Mouse (Mus musculus): Measurements from ENCODE around the gene Mrps11. TPM values are rescaled to one million over a fixed set of nuclear protein-coding genes. Genes with fewer than 3 reads are reported as not detected.
A peak's percentile ranks its signal among the peaks of the same experiment; 100 is the strongest.

Mrps11 gene
- polyA plus RNA-seq (2015; fragmentation: Nextera tagmentation; extraction: Ambion mirVana): 64.0 and 65.6 TPM in 2 replicates

GRCm38 (mm10) chr7:78782639-78783581 lies at the start of gene Mrps11, which contains the start of gene Mrpl46:
TSS of gene Mrps11 (plus strand) at chr7:78783119.
TSS of gene Mrpl46 (minus strand) at chr7:78783531.
- Histone ChIP-seq H3K4me2 (ENCODE audit: low read depth, low read length) (peak within 1 kb of the TSS; percentile 80), H3K27me3 (ENCODE audit: control insufficient read depth, insufficient read depth, low read length) (no peaks in the 10 kb centered on the region), H3K36me3 (ENCODE audit: control insufficient read depth, insufficient read depth, low read length) (no peaks in the 10 kb centered on the region; the same call in 1 of the 2 replicates), H3K4me3 (replicated peaks; ENCODE audit: low read length) (peak within 1 kb of the TSS; percentile 92), H3K9ac (ENCODE audit: low read length) (peak within 1 kb of the TSS; percentile 92), H3K4me1 (ENCODE audit: control insufficient read depth, insufficient read depth, low read length) (peaks cover 8% of the 10 kb centered on the region), H3K27ac (ENCODE audit: low read length) (peak within 1 kb of the TSS; percentile 29; the same call in 1 of the 2 replicates), H3K9me3 (replicated peaks; ENCODE audit: control insufficient read depth, low read length) (no peaks in the 10 kb centered on the region)
- ATAC-seq (ENCODE audit: insufficient read depth, low FRiP score): peak; percentile 97
- under 1% methylated on average over 44 of the region's 44 CpGs for WGBS

GRCm38 (mm10) chr7:78737196-78737595 lies 45.7 kb upstream of the Mrps11 start:
- Histone ChIP-seq H3K9me3 (replicated peaks; ENCODE audit: control insufficient read depth, low read length) (no peaks in the 10 kb centered on the region), H3K27ac (ENCODE audit: low read length) (no peak overlapping the region), H3K36me3 (ENCODE audit: control insufficient read depth, insufficient read depth, low read length) (no peaks in the 10 kb centered on the region), H3K4me1 (ENCODE audit: control insufficient read depth, insufficient read depth, low read length) (no peaks in the 10 kb centered on the region), H3K9ac (ENCODE audit: low read length) (no peak overlapping the region), H3K4me2 (ENCODE audit: low read depth, low read length) (no peak overlapping the region), H3K4me3 (replicated peaks; ENCODE audit: low read length) (no peak overlapping the region), H3K27me3 (ENCODE audit: control insufficient read depth, insufficient read depth, low read length) (no peaks in the 10 kb centered on the region)
- WGBS: 93% methylated on average over 6 of the region's 6 CpGs
- no peak for ATAC-seq (ENCODE audit: insufficient read depth, low FRiP score)

GRCm38 (mm10) chr7:78737614-78738210 lies 45.2 kb upstream of the Mrps11 start, which contains the start of gene Ntrk3:
TSS of gene Ntrk3 (minus strand) at chr7:78738012.
- Histone ChIP-seq H3K4me3 (replicated peaks; ENCODE audit: low read length) (no peak within 1 kb of the TSS), H3K27me3 (ENCODE audit: control insufficient read depth, insufficient read depth, low read length) (no peaks in the 10 kb centered on the region), H3K9ac (ENCODE audit: low read length) (no peak within 1 kb of the TSS), H3K27ac (ENCODE audit: low read length) (no peak within 1 kb of the TSS), H3K9me3 (replicated peaks; ENCODE audit: control insufficient read depth, low read length) (no peaks in the 10 kb centered on the region), H3K4me1 (ENCODE audit: control insufficient read depth, insufficient read depth, low read length) (no peaks in the 10 kb centered on the region), H3K36me3 (ENCODE audit: control insufficient read depth, insufficient read depth, low read length) (no peaks in the 10 kb centered on the region), H3K4me2 (ENCODE audit: low read depth, low read length) (no peak within 1 kb of the TSS)
- 74% methylated on average over 5 of the region's 5 CpGs for WGBS
- no peak for ATAC-seq (ENCODE audit: insufficient read depth, low FRiP score)

DNA sequence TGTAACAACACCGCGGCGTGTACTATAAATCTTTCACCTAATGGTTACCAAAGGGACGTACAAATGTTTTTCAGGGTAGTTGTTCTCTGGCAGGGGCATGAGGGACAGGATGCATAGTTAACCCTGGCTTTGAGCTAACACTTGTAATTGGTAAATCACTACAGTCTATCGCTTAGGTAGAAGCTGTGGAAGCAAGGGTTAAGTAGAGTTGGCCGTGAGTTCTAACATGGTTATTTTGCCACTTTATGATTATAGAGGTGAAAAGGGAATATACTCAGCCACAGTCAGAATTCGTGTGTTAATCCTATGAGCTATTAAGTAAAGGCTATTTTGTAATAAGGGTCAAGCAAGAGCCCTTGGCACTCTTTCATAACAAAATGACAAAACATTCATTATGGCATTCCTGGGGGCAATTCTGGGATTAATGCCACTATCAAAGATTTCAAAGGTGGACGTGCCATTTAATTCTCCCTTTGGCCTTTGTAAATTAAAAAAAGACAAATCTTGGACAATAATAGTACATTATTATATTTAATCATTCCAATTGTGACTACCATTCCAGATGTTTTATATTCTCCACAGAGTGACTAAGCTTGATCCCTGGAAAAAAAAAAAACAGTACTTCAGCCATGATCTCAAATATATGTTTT lies 43.4 kb upstream of the Mrps11 start:
- no peak for ATAC-seq (ENCODE audit: insufficient read depth, low FRiP score)
- WGBS: 69% methylated on average over 8 of the region's 8 CpGs
- Histone ChIP-seq H3K4me2 (ENCODE audit: low read depth, low read length) (no peak overlapping the region), H3K9ac (ENCODE audit: low read length) (no peak overlapping the region), H3K36me3 (ENCODE audit: control insufficient read depth, insufficient read depth, low read length) (no peaks in the 10 kb centered on the region), H3K27me3 (ENCODE audit: control insufficient read depth, insufficient read depth, low read length) (no peaks in the 10 kb centered on the region), H3K4me1 (ENCODE audit: control insufficient read depth, insufficient read depth, low read length) (no peaks in the 10 kb centered on the region), H3K9me3 (replicated peaks; ENCODE audit: control insufficient read depth, low read length) (no peaks in the 10 kb centered on the region), H3K27ac (ENCODE audit: low read length) (no peak overlapping the region), H3K4me3 (replicated peaks; ENCODE audit: low read length) (no peak overlapping the region)

DNA sequence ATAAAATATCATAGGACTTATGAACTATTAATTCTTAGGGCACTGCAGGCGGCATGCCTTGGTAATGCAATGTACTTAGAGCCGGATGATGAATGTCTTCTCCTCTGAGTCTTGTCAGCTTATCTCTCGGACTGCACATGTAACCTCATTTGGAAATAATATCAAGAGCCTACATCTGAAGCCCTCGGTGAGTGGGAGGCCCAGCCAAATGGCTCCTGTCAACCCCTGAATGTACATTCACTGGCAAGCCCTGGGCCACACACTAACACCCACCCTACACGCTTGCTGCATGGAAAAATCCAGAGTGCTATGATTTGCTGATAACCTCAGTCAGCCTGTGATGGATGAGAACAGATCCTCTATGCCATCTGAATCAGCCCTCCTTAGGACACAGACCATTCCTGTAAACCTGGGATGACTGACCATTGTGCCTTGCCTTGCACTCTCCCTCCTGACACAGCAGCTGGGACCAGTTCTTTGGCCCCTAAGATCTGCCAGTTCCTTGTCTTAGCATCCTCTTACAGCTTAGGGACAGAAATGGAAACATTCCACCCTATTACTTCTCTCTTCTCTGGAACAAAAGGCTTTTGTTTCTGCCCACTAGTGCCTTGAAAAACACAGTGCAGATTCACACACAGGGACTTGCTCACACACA lies 39.1 kb upstream of the Mrps11 start:
- WGBS: 42% methylated on average over 5 of the region's 5 CpGs
- no peak overlapping the region for H3K4me3 ChIP-seq (replicated peaks; ENCODE audit: low read length)

DNA sequence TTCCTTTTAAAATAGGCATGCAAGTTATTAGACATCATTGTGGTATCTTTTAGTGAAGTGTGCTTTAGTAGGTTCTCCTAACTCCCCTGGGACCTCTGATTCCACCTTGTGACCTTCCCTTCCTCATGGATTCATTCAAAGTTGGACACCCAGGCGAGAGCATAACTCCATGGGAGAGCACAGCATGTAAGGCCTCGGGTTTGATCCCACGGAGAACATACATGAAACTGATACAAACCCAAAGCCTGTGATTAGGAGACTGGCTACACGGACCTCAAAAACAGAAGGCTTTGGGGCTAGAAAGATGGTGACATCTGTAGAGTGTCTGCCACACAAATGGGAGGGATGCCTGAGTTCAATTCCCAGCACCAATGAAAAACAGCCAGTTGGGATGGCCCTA lies 30.0 kb upstream of the Mrps11 start:
- H3K9me3 ChIP-seq (replicated peaks; ENCODE audit: control insufficient read depth, low read length): no peaks in the 10 kb centered on the region
- H3K27me3 ChIP-seq (ENCODE audit: control insufficient read depth, insufficient read depth, low read length): no peaks in the 10 kb centered on the region
- no peaks in the 10 kb centered on the region for H3K36me3 ChIP-seq (ENCODE audit: control insufficient read depth, insufficient read depth, low read length)
- no peak for ATAC-seq (ENCODE audit: insufficient read depth, low FRiP score)
- 87% methylated on average over 4 of the region's 4 CpGs for WGBS
- H3K4me3 ChIP-seq (replicated peaks; ENCODE audit: low read length): no peak overlapping the region
- no peaks in the 10 kb centered on the region for H3K4me1 ChIP-seq (ENCODE audit: control insufficient read depth, insufficient read depth, low read length)
- H3K9ac ChIP-seq (ENCODE audit: low read length): no peak overlapping the region
- H3K27ac ChIP-seq (ENCODE audit: low read length): no peak overlapping the region
- no peak overlapping the region for H3K4me2 ChIP-seq (ENCODE audit: low read depth, low read length)

More for the DNA sequence above, 39.1 kb upstream of the Mrps11 start:
- no peaks in the 10 kb centered on the region for H3K27me3 ChIP-seq (ENCODE audit: control insufficient read depth, insufficient read depth, low read length)
- H3K9ac ChIP-seq (ENCODE audit: low read length): no peak overlapping the region
- H3K36me3 ChIP-seq (ENCODE audit: control insufficient read depth, insufficient read depth, low read length): no peaks in the 10 kb centered on the region
- no peak for ATAC-seq (ENCODE audit: insufficient read depth, low FRiP score)
- no peak overlapping the region for H3K4me2 ChIP-seq (ENCODE audit: low read depth, low read length)
- H3K4me1 ChIP-seq (ENCODE audit: control insufficient read depth, insufficient read depth, low read length): no peaks in the 10 kb centered on the region
- H3K9me3 ChIP-seq (replicated peaks; ENCODE audit: control insufficient read depth, low read length): no peaks in the 10 kb centered on the region
- no peak overlapping the region for H3K27ac ChIP-seq (ENCODE audit: low read length)

GRCm38 (mm10) chr7:78753752-78754457 lies 29.0 kb upstream of the Mrps11 start:
- Histone ChIP-seq H3K9me3 (replicated peaks; ENCODE audit: control insufficient read depth, low read length) (no peaks in the 10 kb centered on the region), H3K36me3 (ENCODE audit: control insufficient read depth, insufficient read depth, low read length) (no peaks in the 10 kb centered on the region), H3K4me3 (replicated peaks; ENCODE audit: low read length) (no peak overlapping the region), H3K9ac (ENCODE audit: low read length) (no peak overlapping the region), H3K4me2 (ENCODE audit: low read depth, low read length) (no peak overlapping the region), H3K4me1 (ENCODE audit: control insufficient read depth, insufficient read depth, low read length) (no peaks in the 10 kb centered on the region), H3K27me3 (ENCODE audit: control insufficient read depth, insufficient read depth, low read length) (no peaks in the 10 kb centered on the region), H3K27ac (ENCODE audit: low read length) (no peak overlapping the region)
- WGBS: 79% methylated on average over 7 of the region's 7 CpGs
- no peak for ATAC-seq (ENCODE audit: insufficient read depth, low FRiP score)

DNA sequence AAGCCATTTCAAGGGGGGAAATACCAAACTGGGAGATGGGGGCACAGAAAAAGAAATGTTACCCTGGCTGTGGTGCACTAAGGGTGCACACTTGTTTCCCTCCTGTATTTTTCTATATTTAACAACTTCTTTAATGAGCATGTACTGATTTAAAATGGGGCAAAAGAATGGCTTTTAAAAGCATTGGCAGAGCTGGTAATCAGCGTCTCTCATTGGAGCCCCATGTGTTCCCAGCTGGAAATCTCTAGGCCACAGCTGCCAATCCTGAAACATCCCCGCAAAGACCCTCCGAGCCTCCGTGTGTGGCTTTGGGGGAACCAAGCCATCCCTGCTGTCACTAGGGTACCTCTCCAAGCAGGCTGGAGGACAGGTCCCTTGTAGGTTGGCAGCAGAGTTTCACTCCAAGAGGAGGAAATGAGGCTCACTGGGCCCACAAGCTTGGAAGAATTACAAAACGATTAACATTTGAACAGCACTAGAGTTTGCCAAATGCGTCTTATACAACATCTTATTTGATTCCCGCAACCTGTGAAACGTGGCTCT lies 28.4 kb upstream of the Mrps11 start:
- WGBS: 59% methylated on average over 8 of the region's 8 CpGs
- H3K27me3 ChIP-seq (ENCODE audit: control insufficient read depth, insufficient read depth, low read length): no peaks in the 10 kb centered on the region
- no peak for ATAC-seq (ENCODE audit: insufficient read depth, low FRiP score)
- no peak overlapping the region for H3K4me2 ChIP-seq (ENCODE audit: low read depth, low read length)
- no peak overlapping the region for H3K9ac ChIP-seq (ENCODE audit: low read length)
- no peaks in the 10 kb centered on the region for H3K9me3 ChIP-seq (replicated peaks; ENCODE audit: control insufficient read depth, low read length)
- no peaks in the 10 kb centered on the region for H3K36me3 ChIP-seq (ENCODE audit: control insufficient read depth, insufficient read depth, low read length)
- H3K4me3 ChIP-seq (replicated peaks; ENCODE audit: low read length): no peak overlapping the region
- H3K4me1 ChIP-seq (ENCODE audit: control insufficient read depth, insufficient read depth, low read length): no peaks in the 10 kb centered on the region
- H3K27ac ChIP-seq (ENCODE audit: low read length): no peak overlapping the region

All from stomach, embryonic 16.5 days (tissue).